Mouse (Mus musculus) heart, embryonic 12.5 days (tissue): ENCODE measurements around the gene Slc7a11. TPM values are rescaled to one million over a fixed set of nuclear protein-coding genes. Genes with fewer than 3 reads are reported as not detected.

ENCODE experiments used
- ATAC-seq: fragments of 200-750 bp; cut with Nextera tagmentation; 2 replicates; pipeline ENCODE4 v1.8.0; 2017; ENCODE audit warnings: moderate TSS enrichment, moderate library complexity; ENCODE audit not compliant: insufficient number of reproducible peaks, low FRiP score
- H3K27ac ChIP-seq: fragments of 300-500 bp; sonication (generic); 2 replicates; pipeline ENCODE4 v1.5.1; 2016; ENCODE audit warnings: mild to moderate bottlenecking, moderate library complexity; ENCODE audit not compliant: poor library complexity, severe bottlenecking
- H3K27me3 ChIP-seq: fragments of 300-500 bp; sonication (generic); replicated peaks from 2 replicates; pipeline ENCODE4 v1.6.1; 2016; ENCODE audit warnings: mild to moderate bottlenecking, moderate library complexity
- H3K36me3 ChIP-seq: fragments of 300-500 bp; sonication (generic); 2 replicates; pipeline ENCODE4 v1.6.1; 2016; ENCODE audit warnings: mild to moderate bottlenecking, moderate library complexity
- H3K4me1 ChIP-seq: fragments of 300-500 bp; sonication (generic); replicated peaks from 2 replicates; pipeline ENCODE4 v1.6.1; 2016; ENCODE audit warnings: mild to moderate bottlenecking
- H3K4me2 ChIP-seq: fragments of 300-500 bp; sonication (generic); 2 replicates; pipeline ENCODE4 v1.6.1; 2016; ENCODE audit warnings: mild to moderate bottlenecking, moderate library complexity
- H3K4me3 ChIP-seq: fragments of 300-500 bp; sonication (generic); 2 replicates; pipeline ENCODE4 v1.5.1; 2016; ENCODE audit warnings: mild to moderate bottlenecking
- H3K9ac ChIP-seq: fragments of 300-500 bp; sonication (generic); 2 replicates; pipeline ENCODE4 v1.6.1; 2016; ENCODE audit warnings: mild to moderate bottlenecking, moderate library complexity
- H3K9me3 ChIP-seq: fragments of 300-500 bp; sonication (generic); replicated peaks from 2 replicates; pipeline ENCODE4 v1.6.1; 2016; ENCODE audit warnings: mild to moderate bottlenecking, moderate library complexity
- WGBS: fragments of 180-500 bp; shearing (Covaris S2); methylation state at CpG from one replicate; pipeline ENCODE4 v1.1.7; 2016; 5-methylcytosine and 5-hydroxymethylcytosine counted together
- polyA plus RNA-seq: library from polyadenylated mRNA; unstranded; fragments of >200 nt; fragmentation: Nextera tagmentation; extraction: Ambion mirVana; gene quantifications from 2 replicates; pipeline ENCODE4 v1.2.1, GENCODE M21; 2016

The Slc7a11 gene
- polyA plus RNA-seq, 1 experiment from 2014 or later: 0.19 TPM

DNA sequence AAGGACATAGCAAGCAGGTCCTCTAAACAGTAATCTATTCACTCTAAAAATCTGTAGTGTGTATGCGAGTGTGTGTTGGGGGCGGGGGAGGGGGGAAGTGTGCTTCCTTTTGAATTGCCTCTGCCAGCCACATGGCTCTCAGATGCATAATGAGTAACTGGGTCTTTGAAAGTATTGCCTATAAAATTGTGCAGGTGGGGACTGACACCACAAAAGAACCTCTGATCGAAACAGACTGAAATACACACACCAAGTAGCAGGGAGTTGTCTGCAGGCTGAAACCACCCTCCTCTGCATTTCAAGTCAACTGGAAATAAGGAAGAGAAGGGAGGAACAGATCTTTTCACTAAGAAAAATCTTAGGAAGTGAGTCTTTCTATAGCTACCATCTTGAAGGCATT lies 76.2 kb downstream of the Slc7a11 start:
- ATAC-seq: no peak
- WGBS: 69% methylated on average over 3 of the region's 3 CpGs

DNA sequence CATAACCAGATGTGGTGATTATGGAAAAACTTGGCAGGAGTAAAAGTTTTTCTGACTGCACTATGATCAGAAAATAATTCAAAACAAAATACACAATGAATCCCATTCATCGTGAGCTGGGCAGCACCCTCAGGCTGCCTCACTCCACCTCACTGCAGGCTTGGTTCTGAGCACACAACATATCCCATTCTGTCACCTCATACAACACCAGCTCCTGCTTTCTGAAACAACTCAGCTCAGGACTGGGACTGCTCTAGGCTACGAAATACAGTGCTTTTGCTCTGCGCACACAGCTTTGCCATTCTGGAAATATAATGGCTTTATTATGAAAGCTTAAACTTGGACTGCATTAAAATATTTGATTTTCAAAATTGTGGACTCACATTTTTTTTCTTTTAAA lies 79.8 kb downstream of the Slc7a11 start:
- H3K4me1 ChIP-seq: no peaks in the 10 kb centered on the region
- H3K4me2 ChIP-seq: no peak overlapping the region
- 82% methylated on average over 3 of the region's 3 CpGs for WGBS
- no peaks in the 10 kb centered on the region for H3K27me3 ChIP-seq
- H3K27ac ChIP-seq: no peak overlapping the region
- ATAC-seq: no peak
- no peaks in the 10 kb centered on the region for H3K36me3 ChIP-seq
- no peaks in the 10 kb centered on the region for H3K9me3 ChIP-seq
- no peak overlapping the region for H3K4me3 ChIP-seq
- H3K9ac ChIP-seq: no peak overlapping the region

More for the DNA sequence above, 76.2 kb downstream of the Slc7a11 start:
- Histone ChIP-seq H3K27ac (no peak overlapping the region), H3K4me1 (no peaks in the 10 kb centered on the region), H3K27me3 (no peaks in the 10 kb centered on the region), H3K9ac (no peak overlapping the region), H3K4me3 (no peak overlapping the region), H3K9me3 (no peaks in the 10 kb centered on the region), H3K4me2 (no peak overlapping the region), H3K36me3 (no peaks in the 10 kb centered on the region)

DNA sequence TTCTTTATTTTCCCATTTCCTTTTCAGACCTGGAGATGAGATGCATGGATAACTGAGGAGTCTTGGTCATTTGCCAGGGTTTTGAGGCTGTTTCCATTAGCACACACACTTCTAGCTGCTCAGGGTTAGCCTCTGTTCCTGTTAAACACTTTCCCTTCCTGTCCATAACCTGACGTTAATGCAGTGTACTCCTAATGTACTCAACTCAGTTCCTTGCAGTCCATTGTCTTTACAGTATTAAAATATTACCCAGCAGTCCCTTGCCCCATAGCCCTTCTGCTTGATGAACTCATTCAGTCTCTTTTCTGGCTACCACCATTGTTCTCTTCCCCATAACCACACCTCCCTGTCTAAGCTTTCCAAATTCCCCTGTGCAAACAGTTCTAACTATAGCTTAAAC lies 96.3 kb downstream of the Slc7a11 start:
- Histone ChIP-seq H3K9me3 (0 out of 2 replicates have a peak, but pooled peaks cover 3% of the 10 kb centered on the region), H3K27me3 (no peaks in the 10 kb centered on the region), H3K27ac (no peak overlapping the region), H3K9ac (no peak overlapping the region), H3K4me2 (no peak overlapping the region), H3K36me3 (no peaks in the 10 kb centered on the region), H3K4me1 (no peaks in the 10 kb centered on the region), H3K4me3 (no peak overlapping the region)
- 49% methylated on average over 1 of the region's 1 CpGs for WGBS
- ATAC-seq: no peak

DNA sequence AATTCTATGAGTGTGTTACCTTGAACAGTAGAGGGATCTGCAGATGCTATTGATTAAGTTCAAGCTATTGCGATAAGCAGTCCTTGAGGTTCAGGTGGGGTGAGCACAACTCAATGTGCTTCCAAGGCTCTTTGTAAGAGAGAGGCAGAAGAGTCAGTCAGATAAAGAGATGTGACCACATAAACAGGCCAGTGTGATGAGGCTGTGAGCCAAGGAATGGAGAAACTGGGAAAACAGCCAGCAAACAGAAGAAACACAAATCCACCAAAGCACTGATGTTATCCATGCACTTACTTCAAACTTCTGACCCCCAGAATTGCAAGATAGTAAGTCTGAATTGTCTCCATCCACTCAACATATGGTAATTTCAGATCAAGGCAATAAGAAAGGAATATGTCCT lies 99.0 kb downstream of the Slc7a11 start:
- WGBS: 90% methylated on average over 1 of the region's 1 CpGs
- Histone ChIP-seq H3K9ac (no peak overlapping the region), H3K9me3 (0 out of 2 replicates have a peak, but pooled peaks cover 3% of the 10 kb centered on the region), H3K36me3 (no peaks in the 10 kb centered on the region), H3K4me2 (no peak overlapping the region), H3K27me3 (no peaks in the 10 kb centered on the region), H3K4me1 (no peaks in the 10 kb centered on the region), H3K4me3 (no peak overlapping the region), H3K27ac (no peak overlapping the region)
- no peak for ATAC-seq

DNA sequence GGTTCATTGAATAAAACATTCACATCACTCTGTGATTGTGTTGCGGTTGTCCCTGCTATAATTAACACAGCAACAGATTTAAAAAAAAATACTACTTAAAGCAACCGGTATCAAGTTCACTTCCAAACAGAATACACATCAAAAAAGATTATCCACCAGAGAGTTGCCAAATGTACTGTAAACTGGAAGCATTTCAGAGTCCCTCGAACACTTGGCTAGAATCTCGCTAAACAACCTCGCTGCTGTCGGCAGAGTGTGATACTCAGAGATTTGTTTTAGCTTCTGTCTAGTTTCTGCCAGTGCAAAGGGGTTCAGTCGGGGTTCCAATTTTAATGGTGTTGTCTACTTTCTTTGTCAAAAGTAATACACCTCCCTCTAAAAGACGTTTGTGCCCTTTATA lies 118.9 kb downstream of the Slc7a11 start:
- no peak overlapping the region for H3K4me2 ChIP-seq

DNA sequence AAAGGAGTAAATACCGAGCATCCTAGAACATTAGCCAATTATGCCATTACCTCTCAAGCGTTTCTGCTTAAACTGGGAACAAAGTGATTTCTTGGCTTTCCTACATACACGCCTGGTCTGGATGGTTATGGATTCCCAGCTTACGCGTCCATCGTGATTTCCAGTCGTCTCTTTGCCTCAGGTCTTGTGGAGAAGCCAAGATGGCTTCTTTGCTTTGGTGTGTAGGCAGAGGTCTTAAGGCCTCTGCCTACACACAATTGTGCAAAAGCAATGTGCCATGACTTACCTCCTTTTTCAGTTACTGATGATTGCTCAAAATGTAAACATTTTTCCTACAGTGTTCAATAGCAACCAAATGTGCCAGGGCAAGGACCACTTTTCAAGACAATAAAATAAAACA lies 119.5 kb downstream of the Slc7a11 start:
- no peaks in the 10 kb centered on the region for H3K4me1 ChIP-seq
- H3K4me3 ChIP-seq: no peak overlapping the region
- no peaks in the 10 kb centered on the region for H3K36me3 ChIP-seq
- no peak overlapping the region for H3K9ac ChIP-seq
- 88% methylated on average over 7 of the region's 7 CpGs for WGBS
- H3K9me3 ChIP-seq: no peaks in the 10 kb centered on the region
- ATAC-seq: no peak
- no peaks in the 10 kb centered on the region for H3K27me3 ChIP-seq
- no peak overlapping the region for H3K27ac ChIP-seq
- no peak overlapping the region for H3K4me2 ChIP-seq

More for the DNA sequence above, 118.9 kb downstream of the Slc7a11 start:
- no peaks in the 10 kb centered on the region for H3K9me3 ChIP-seq
- no peak overlapping the region for H3K9ac ChIP-seq
- WGBS: 72% methylated on average over 8 of the region's 8 CpGs
- H3K27ac ChIP-seq: no peak overlapping the region
- no peaks in the 10 kb centered on the region for H3K36me3 ChIP-seq
- H3K4me1 ChIP-seq: no peaks in the 10 kb centered on the region
- ATAC-seq: no peak
- H3K4me3 ChIP-seq: no peak overlapping the region
- no peaks in the 10 kb centered on the region for H3K27me3 ChIP-seq

DNA sequence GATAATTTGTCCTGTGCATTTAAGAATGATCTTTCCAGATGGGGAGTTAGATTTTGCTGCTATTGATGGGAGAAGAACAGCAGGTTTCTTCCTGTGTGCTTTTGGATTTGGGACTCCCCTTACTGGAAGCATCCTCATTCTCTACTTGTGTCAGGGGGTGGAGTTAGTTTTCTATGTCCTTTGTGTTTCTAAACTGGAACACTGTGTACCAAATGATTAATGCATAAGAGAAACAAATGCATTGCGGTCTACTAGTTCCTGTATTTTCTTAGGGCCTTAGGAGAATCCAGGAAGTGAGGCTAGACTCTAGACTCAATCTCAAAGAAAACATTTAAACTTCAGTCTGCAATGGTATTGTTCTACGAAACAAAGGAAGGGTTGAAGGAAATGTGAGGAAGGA lies 122.6 kb downstream of the Slc7a11 start:
- Histone ChIP-seq H3K4me1 (no peaks in the 10 kb centered on the region), H3K4me3 (no peak overlapping the region), H3K27ac (no peak overlapping the region), H3K36me3 (no peaks in the 10 kb centered on the region), H3K4me2 (no peak overlapping the region), H3K9me3 (no peaks in the 10 kb centered on the region), H3K9ac (no peak overlapping the region), H3K27me3 (no peaks in the 10 kb centered on the region)
- no peak for ATAC-seq
- WGBS: 78% methylated on average over 2 of the region's 2 CpGs

DNA sequence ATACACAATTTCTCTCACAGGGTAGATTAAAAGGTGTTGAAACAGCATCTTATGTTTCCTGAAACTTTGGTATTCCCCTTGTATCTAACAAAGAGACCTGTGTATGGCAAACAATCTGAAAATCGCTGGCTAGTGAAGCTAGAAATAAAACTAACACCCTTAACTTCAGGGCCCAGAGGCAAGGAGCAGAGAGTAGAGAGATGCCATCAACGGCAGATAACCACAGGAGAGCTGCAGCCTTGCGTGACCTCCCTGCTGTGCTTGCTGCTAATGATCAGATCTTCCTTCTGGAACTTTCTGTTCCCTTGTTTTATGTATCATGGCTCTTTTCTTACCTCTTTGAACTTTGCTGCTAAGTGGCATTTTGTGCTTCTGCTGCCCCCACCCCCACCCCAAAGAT lies 125.3 kb downstream of the Slc7a11 start:
- no peak overlapping the region for H3K4me2 ChIP-seq
- no peaks in the 10 kb centered on the region for H3K9me3 ChIP-seq
- no peak overlapping the region for H3K4me3 ChIP-seq
- H3K27ac ChIP-seq: no peak overlapping the region
- no peaks in the 10 kb centered on the region for H3K27me3 ChIP-seq
- ATAC-seq: no peak
- no peak overlapping the region for H3K9ac ChIP-seq
- H3K36me3 ChIP-seq: no peaks in the 10 kb centered on the region
- WGBS: 50% methylated on average over 3 of the region's 3 CpGs
- H3K4me1 ChIP-seq: no peaks in the 10 kb centered on the region

DNA sequence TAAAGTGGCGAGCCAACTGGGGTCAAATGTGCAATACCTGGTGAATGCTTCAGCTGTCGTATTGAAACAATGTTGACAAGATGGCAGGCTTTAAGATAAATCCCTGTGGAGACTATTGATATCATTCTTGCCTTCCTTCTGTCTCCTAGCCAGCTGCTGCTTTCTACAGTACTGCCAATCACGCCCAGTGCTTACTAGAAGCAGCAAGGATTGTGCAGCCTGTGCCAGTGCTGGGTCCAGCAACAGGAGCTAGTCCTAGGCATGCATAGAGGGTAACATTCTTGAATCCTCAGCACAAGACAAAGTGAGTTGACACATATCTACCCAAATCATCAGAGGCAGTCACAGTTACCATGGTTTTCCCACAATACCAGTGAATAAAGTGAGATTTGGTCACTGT lies 129.6 kb downstream of the Slc7a11 start:
- no peaks in the 10 kb centered on the region for H3K4me1 ChIP-seq
- 69% methylated on average over 3 of the region's 3 CpGs for WGBS
- H3K9me3 ChIP-seq: no peaks in the 10 kb centered on the region
- no peaks in the 10 kb centered on the region for H3K27me3 ChIP-seq
- H3K36me3 ChIP-seq: no peaks in the 10 kb centered on the region
- no peak overlapping the region for H3K9ac ChIP-seq
- ATAC-seq: no peak
- no peak overlapping the region for H3K27ac ChIP-seq
- H3K4me2 ChIP-seq: no peak overlapping the region
- H3K4me3 ChIP-seq: no peak overlapping the region

DNA sequence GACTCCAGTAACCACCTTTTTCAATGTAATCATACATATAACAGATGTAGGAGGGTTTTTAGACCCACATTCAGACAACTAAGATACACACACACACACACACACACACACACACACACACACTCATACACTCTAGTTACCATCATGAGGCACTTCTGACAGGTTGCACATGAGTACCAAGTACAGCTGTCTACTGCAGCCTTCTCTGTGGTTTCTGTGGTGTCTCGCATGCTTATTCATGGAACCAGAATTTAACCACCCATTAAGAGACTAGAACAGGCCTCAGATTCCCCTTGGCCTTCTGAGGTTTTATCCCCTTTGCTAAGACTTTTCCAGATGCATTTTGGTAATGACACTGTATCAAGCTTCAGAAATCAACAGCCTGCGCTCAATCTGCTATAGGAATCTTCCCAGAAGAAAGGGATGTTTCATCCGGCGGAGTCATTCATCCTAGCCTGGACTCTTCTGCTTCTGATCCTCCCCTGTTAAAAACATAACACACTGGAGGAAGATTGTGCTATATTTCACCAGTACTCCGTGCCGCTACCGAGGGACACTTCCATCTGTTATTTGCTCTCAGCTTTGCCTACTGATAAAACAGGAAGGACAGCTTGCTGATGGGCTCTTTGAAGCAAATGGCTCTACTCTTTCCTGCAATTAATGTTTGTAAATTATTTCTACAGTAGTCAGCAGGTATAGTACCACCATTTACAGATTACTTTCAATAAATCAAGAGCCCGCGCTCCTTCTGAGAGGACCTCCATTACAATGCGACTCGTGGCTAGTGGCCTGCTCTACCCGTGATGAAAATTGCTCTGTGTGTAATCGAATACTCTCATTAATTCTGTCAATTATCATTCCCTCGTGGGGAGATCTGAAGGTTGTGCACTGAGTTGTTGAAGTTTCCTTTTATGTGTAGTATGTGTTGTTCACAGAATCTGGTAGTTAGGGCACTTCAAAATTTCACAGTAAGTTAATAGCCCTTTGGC lies 135.8 kb downstream of the Slc7a11 start:
- WGBS: 78% methylated on average over 14 of the region's 14 CpGs
- Histone ChIP-seq H3K27ac (no peak overlapping the region), H3K4me2 (no peak overlapping the region), H3K4me1 (0 out of 2 replicates have a peak, but pooled peaks cover 2% of the 10 kb centered on the region), H3K9me3 (no peaks in the 10 kb centered on the region), H3K4me3 (no peak overlapping the region), H3K27me3 (no peaks in the 10 kb centered on the region), H3K36me3 (no peaks in the 10 kb centered on the region), H3K9ac (no peak overlapping the region)
- ATAC-seq: no peak

DNA sequence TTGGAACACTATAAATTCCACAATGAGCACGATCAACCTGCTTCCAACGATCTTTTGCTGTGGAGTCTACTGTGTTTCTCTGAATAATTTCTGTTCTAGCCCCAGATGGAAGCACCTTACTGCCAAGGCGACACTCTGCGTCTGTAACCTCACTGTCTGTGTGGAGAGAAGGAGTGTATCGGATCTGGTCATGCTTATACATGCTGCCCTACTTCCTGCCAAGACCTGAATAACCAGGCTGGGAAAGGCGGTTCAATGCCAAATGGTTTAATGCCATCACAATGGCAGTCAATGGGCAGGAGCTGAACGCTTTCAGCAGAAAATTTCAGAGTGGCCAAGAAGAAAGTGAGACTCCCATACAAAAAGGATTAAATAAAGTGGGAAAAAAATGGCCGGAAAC lies 137.1 kb downstream of the Slc7a11 start:
- Histone ChIP-seq H3K27ac (no peak overlapping the region), H3K4me1 (0 out of 2 replicates have a peak, but pooled peaks cover 3% of the 10 kb centered on the region), H3K9ac (no peak overlapping the region), H3K4me2 (no peak overlapping the region), H3K4me3 (no peak overlapping the region), H3K27me3 (no peaks in the 10 kb centered on the region), H3K36me3 (no peaks in the 10 kb centered on the region), H3K9me3 (no peaks in the 10 kb centered on the region)
- ATAC-seq: no peak
- WGBS: 80% methylated on average over 8 of the region's 8 CpGs
